Mouse (Mus musculus): ENCODE results near the gene Bptf. TPM values are rescaled to one million over a fixed set of nuclear protein-coding genes. Genes with fewer than 3 reads are reported as not detected.
A peak's percentile ranks its signal among the peaks of the same experiment; 100 is the strongest.
"Not testable (repeated sequence)": the region's sequence is repeated elsewhere in the genome, so short reads cannot be mapped to it uniquely, and the experiment has no call there.

Gene Bptf
- polyA plus RNA-seq, 1 experiment, result 49.4 TPM

DNA sequence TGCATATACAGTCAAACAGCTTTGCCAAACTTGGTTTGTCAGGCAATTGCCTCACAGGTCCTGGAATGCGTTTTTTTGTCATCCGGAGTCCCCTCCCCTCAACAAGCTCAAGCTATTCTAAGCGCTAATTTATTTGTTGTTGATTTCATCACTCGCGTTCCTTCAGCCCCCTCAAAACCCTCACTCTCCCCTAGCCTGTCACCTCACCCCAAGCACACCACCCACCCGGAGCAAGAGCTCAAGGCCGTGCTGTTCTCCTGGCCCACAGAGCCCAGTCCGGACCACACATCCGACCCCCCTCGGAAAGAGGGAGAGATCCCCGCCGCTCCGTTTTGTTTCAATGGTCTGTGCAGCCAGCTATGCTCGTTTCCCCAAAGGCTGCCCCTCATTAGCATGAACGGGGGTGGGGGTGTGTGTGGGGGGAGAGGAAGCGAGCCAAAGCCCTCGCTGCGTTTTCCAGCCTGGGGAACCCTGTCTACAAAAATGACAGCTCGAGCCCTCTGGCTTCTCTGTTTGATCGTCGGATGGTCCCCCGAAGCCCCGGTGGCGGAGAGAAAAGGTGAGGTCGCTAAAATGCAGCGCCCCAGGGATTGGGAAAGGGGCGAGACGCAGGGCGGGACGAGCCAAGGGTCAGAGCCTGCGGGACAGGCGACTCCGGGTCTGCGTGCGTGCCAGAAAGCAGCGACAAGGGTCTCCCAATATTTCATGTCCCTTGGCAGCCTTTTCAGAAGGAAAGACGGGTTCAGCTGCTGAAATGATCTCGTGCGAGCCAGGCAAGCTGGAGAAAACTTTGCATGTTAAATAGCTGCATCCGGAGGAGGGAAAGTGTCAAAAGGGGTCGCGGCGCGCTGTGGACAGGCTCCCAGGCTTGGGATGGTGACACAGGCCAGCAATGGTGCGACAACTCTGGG lies 106.3 kb downstream of the Bptf start, which contains the start of gene 1810010H24Rik:
1810010H24Rik (plus strand) TSS at position 271 of the 911 bp plus-strand sequence.
- no peaks in the 10 kb centered on the region; the same call in none of the 2 replicates for H3K4me1 ChIP-seq (ENCODE audit: control insufficient read depth, insufficient read depth, low read length)
- H3K4me3 ChIP-seq (ENCODE audit: insufficient read depth, low read length), result peak within 1 kb of the TSS; percentile 16
- TF ChIP-seq CTCF (IDR thresholded peaks at IDR 0.05; ENCODE audit: borderline replicate concordance, insufficient read depth, low read length) (no peak), POLR2A (IDR thresholded peaks at IDR 0.05; ENCODE audit: low read depth, low read length) (no peak)
- no peak within 1 kb of the TSS for H3K27ac ChIP-seq (ENCODE audit: insufficient read depth, low read length)

DNA sequence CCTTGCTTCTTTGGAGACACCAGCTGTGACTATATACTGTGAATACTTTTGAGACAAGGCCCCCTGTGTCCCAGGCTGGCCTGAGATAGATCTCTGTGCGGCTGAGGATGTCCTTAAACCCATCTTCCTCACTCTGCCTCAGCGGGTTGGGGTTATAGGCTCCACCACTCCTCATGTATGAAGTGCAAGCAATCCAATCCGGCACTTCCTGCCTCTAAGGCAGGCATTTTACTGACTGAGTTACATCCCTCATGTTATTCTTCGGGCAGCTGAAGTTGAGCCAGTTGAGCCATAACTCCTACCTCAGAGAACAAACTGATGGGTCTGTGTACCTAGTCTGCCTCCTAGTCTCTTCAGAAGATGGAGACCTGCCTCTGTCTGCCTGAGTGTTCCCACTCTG lies 107.5 kb downstream of the Bptf start:
- Histone ChIP-seq H3K4me3 (ENCODE audit: insufficient read depth, low read length) (no peak overlapping the region), H3K4me1 (ENCODE audit: control insufficient read depth, insufficient read depth, low read length) (no peaks in the 10 kb centered on the region; the same call in none of the 2 replicates)
- TF ChIP-seq CTCF (IDR thresholded peaks at IDR 0.05; ENCODE audit: borderline replicate concordance, insufficient read depth, low read length) (no peak), POLR2A (IDR thresholded peaks at IDR 0.05; ENCODE audit: low read depth, low read length) (no peak)

DNA sequence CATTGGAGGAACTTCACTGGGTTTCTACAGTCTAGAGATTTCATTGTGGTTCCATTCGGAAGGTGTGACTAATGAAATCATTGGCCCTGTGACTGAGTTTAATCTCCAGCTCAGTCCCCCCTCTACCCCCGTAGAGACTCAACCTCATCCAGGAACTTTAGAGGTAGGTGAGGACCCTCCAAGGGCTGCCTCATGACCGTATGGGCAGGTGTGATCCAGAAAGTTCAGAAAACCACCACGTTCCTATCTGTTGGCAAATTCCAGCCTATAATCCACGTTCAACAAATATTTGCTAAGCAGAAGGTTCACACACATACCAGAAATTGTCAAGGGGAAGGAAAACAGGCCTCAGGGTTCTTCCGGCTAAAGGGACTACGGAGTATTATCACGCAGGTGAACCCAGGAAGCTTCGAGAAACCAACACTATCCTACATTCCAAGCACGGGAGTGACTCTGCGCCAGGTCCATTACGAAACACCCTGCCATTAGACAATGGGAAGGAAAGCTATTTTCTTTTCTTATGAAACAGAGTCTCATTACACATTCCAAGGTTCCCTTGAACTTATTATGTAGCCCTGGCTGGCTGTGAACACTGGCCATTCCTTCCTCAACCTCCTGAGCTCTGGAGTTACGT lies 109.8 kb downstream of the Bptf start:
- H3K27ac ChIP-seq (ENCODE audit: insufficient read depth, low read length), result no peak overlapping the region
- no peaks in the 10 kb centered on the region; the same call in none of the 2 replicates for H3K4me1 ChIP-seq (ENCODE audit: control insufficient read depth, insufficient read depth, low read length)

More for the DNA sequence above, 107.5 kb downstream of the Bptf start:
- H3K27ac ChIP-seq (ENCODE audit: insufficient read depth, low read length), result no peak overlapping the region

DNA sequence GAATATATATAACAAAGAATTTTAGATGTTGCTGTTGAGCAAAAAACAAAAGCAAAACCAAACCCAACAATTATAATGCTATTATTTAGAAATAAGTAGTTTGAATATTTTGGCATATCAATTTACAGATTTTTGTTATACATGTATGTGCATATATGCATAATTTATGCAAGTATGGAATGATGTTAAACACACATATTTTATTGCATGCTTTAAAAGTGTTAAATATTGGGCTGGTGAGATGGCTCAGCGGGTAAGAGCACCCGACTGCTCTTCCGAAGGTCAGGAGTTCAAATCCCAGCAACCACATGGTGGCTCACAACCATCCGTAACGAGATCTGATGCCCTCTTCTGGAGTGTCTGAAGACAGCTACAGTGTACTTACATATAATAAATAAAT lies 112.2 kb downstream of the Bptf start:
- not testable (repeated sequence) for H3K27ac ChIP-seq (ENCODE audit: insufficient read depth, low read length); H3K4me1 ChIP-seq (ENCODE audit: control insufficient read depth, insufficient read depth, low read length); H3K4me3 ChIP-seq (ENCODE audit: insufficient read depth, low read length)

More for the DNA sequence above, 109.8 kb downstream of the Bptf start:
- TF ChIP-seq POLR2A (IDR thresholded peaks at IDR 0.05; ENCODE audit: low read depth, low read length) (no peak), CTCF (IDR thresholded peaks at IDR 0.05; ENCODE audit: borderline replicate concordance, insufficient read depth, low read length) (no peak)
- no peak overlapping the region for H3K4me3 ChIP-seq (ENCODE audit: insufficient read depth, low read length)

DNA sequence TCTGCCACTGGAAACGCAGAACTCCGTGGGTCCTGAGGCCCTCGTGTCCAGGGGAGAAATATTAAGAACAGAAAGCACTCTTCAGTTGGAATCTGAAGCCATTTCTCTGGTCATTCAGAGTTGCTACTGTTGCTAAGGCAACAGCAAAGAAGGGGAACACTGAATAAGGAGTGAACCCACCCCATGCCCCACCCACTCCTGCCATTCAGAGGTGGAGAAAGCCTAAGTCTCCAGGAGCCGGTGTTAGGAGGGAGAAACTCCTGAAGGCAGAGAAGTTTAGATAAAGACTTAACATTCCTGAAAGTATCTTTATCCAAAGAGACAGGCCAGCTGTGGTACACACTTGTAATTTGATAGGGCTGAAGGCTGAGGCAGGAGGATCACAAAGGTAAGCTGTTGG lies 112.6 kb downstream of the Bptf start:
- no peak for TF ChIP-seq CTCF (IDR thresholded peaks at IDR 0.05; ENCODE audit: borderline replicate concordance, insufficient read depth, low read length)
- no peak for TF ChIP-seq POLR2A (IDR thresholded peaks at IDR 0.05; ENCODE audit: low read depth, low read length)
- Histone ChIP-seq H3K4me3 (ENCODE audit: insufficient read depth, low read length) (no peak overlapping the region), H3K27ac (ENCODE audit: insufficient read depth, low read length) (no peak overlapping the region), H3K4me1 (ENCODE audit: control insufficient read depth, insufficient read depth, low read length) (no peaks in the 10 kb centered on the region)

DNA sequence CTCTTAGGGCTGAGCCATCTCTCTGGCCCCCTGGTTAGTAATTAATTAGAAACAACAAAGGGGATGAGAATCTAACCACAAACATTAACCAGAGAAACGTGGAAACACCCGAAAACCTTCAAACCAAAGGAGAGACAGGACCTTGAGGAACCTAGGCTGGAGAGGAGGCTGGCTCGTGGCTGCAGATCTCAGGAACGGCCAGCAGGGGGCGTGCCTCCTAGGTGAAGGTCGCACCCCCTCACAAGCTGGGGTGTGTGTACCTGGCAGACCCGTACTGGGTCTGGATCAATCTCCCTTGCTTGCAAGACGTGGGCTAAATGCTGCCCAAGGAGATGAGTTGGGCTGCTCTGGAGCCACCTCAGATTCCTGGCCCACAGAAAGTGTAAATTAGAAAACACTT lies 113.3 kb downstream of the Bptf start:
- Histone ChIP-seq H3K4me3 (ENCODE audit: insufficient read depth, low read length) (no peak overlapping the region), H3K4me1 (ENCODE audit: control insufficient read depth, insufficient read depth, low read length) (no peaks in the 10 kb centered on the region), H3K27ac (ENCODE audit: insufficient read depth, low read length) (no peak overlapping the region)
- TF ChIP-seq POLR2A (IDR thresholded peaks at IDR 0.05; ENCODE audit: low read depth, low read length), result no peak
- TF ChIP-seq CTCF (IDR thresholded peaks at IDR 0.05; ENCODE audit: borderline replicate concordance, insufficient read depth, low read length), result peak; percentile 59; the same call in 1 of the 2 replicates

DNA sequence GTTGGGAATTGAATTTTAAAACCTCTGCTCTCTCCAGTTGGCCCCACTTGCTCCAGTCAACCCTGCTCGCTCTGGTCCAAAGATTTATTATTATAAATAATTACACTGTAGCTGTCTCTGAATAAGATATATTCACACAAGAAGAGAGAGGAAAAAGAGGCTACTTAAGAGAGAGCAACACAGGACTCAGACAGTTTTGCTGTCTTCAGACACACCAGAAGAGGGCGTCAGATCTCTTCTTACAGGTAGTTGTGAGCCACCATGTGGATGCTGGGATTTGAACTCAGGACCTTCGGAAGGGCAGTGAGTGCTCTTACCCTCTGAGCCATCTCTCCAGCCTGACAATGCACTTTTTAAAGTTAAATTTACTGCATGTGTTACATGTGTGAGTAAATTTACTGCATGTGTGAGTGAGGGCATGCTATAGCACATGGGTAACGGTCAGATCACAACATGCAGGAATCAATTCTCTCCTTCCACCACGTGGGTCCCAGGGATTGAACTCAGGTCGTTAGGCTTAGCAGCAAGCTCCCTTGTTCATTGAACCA lies 114.5 kb downstream of the Bptf start:
- no peak for TF ChIP-seq POLR2A (IDR thresholded peaks at IDR 0.05; ENCODE audit: low read depth, low read length)
- no peak overlapping the region for H3K4me3 ChIP-seq (ENCODE audit: insufficient read depth, low read length)
- H3K27ac ChIP-seq (ENCODE audit: insufficient read depth, low read length), result no peak overlapping the region

DNA sequence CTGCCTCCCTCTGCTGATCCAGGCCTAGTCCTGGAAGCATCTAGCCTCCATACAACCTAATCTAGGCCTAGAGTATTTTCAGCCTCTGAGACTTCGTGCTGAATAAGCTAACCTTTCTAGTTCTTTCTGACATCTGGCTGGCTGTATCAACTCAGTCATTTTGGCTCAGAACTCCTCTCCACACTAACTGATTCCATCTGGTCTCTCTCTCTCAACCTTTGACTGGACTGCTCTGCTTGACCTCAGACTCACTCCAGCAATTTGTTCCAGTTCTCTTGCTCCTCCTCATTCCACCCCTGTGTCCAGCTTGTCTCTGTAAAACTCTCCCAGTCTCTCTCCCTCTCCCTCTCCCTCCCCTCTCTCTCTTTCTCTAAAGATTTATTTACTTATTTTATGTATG lies 115.0 kb downstream of the Bptf start:
- TF ChIP-seq POLR2A (IDR thresholded peaks at IDR 0.05; ENCODE audit: low read depth, low read length), result no peak
- TF ChIP-seq CTCF (IDR thresholded peaks at IDR 0.05; ENCODE audit: borderline replicate concordance, insufficient read depth, low read length), result no peak
- H3K4me3 ChIP-seq (ENCODE audit: insufficient read depth, low read length), result no peak overlapping the region
- H3K4me1 ChIP-seq (ENCODE audit: control insufficient read depth, insufficient read depth, low read length), result no peaks in the 10 kb centered on the region
- no peak overlapping the region for H3K27ac ChIP-seq (ENCODE audit: insufficient read depth, low read length)

More for the DNA sequence above, 114.5 kb downstream of the Bptf start:
- no peaks in the 10 kb centered on the region for H3K4me1 ChIP-seq (ENCODE audit: control insufficient read depth, insufficient read depth, low read length)

DNA sequence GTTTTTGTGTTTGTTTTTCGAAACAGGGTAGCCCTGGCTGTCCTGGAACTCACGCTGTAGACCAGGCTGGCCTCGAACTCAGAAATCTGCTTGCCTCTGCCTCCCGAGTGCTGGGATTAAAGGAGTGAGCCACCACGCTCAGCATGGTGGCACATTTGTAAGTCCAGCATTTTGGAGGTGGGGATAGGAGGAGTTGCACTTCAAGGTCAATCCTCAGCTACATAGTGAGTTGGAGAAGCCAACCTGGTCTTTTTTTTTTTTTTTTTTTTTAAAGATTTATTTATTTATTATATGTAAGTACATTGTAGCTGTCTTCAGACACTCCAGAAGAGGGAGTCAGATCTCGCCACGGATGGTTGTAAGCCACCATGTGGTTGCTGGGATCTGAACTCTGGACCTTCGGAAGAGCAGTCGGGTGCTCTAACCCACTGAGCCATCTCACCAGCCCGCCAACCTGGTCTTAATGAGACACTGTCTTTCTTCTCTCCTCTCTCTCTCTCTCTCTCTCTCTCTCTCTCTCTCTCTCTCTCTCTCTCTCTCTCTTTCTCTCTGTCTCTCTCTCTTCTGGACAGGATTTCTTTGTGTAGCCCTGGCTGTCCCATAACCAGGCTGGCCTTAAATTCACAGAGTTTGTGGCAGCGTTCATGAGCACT lies 116.3 kb downstream of the Bptf start:
- not testable (repeated sequence) for H3K4me3 ChIP-seq (ENCODE audit: insufficient read depth, low read length); H3K4me1 ChIP-seq (ENCODE audit: control insufficient read depth, insufficient read depth, low read length); H3K27ac ChIP-seq (ENCODE audit: insufficient read depth, low read length)
